Mouse (Mus musculus) hindbrain, embryonic 14.5 days (tissue): ENCODE data around the gene Fam131a. TPM values are rescaled to one million over a fixed set of nuclear protein-coding genes. Genes with fewer than 3 reads are reported as not detected.

Source experiments
- polyA plus RNA-seq: library from polyadenylated mRNA; unstranded; fragments of >200 nt; fragmentation: Nextera tagmentation; extraction: Ambion mirVana; gene quantifications from 2 replicates; pipeline ENCODE4 v1.2.1, GENCODE M21; 2014

Fam131a gene
- polyA plus RNA-seq, 1 experiment from 2014 or later = 41.8 TPM

Other genes with a start within 250 kb of the Fam131a start
- 88.0 and 89.2 TPM in 2 replicates for gene Eif2b5, start 194.4 kb upstream of the Fam131a start, polyA plus RNA-seq
- gene Dvl3, start 176.3 kb upstream of the Fam131a start, polyA plus RNA-seq = 36.4 and 40.9 TPM in 2 replicates
- gene Ap2m1, start 157.8 kb upstream of the Fam131a start, polyA plus RNA-seq = 1,214 and 1,314 TPM in 2 replicates
- 75.3 and 77.5 TPM in 2 replicates for gene Abcf3, start 144.7 kb upstream of the Fam131a start, polyA plus RNA-seq
- 22.1 and 24.4 TPM in 2 replicates for gene Vwa5b2, start 103.8 kb upstream of the Fam131a start, polyA plus RNA-seq
- gene Eef1akmt4, start 81.6 kb upstream of the Fam131a start, polyA plus RNA-seq = 10.4 and 11.0 TPM in 2 replicates
- not detected in 2 replicates for gene Gm49333, start 81.6 kb upstream of the Fam131a start, polyA plus RNA-seq
- 44.8 and 45.3 TPM in 2 replicates for gene Alg3, start 81.5 kb upstream of the Fam131a start, polyA plus RNA-seq
- 61.8 and 63.8 TPM in 2 replicates for gene Camk2n2, start 72.0 kb upstream of the Fam131a start, polyA plus RNA-seq
- 10.6 and 12.1 TPM in 2 replicates for gene Ece2, start 63.4 kb upstream of the Fam131a start, polyA plus RNA-seq
- 329 and 358 TPM in 2 replicates for gene Psmd2, start 41.6 kb upstream of the Fam131a start, polyA plus RNA-seq
- 124 and 130 TPM in 2 replicates for gene Eif4g1, start 24.9 kb upstream of the Fam131a start, polyA plus RNA-seq
- gene Polr2h, start 24.4 kb downstream of the Fam131a start, polyA plus RNA-seq = 93.2 and 95.9 TPM in 2 replicates
- 28.7 and 32.1 TPM in 2 replicates for gene Clcn2, start 24.5 kb downstream of the Fam131a start, polyA plus RNA-seq
- 5.4 and 7.3 TPM in 2 replicates for gene Chrd, start 39.9 kb downstream of the Fam131a start, polyA plus RNA-seq
- gene Thpo, start 41.3 kb downstream of the Fam131a start, polyA plus RNA-seq = 0.86 and 1.2 TPM in 2 replicates